20 mouse cellular contexts compared by ENCODE assay signal in the genomic region with DNA sequence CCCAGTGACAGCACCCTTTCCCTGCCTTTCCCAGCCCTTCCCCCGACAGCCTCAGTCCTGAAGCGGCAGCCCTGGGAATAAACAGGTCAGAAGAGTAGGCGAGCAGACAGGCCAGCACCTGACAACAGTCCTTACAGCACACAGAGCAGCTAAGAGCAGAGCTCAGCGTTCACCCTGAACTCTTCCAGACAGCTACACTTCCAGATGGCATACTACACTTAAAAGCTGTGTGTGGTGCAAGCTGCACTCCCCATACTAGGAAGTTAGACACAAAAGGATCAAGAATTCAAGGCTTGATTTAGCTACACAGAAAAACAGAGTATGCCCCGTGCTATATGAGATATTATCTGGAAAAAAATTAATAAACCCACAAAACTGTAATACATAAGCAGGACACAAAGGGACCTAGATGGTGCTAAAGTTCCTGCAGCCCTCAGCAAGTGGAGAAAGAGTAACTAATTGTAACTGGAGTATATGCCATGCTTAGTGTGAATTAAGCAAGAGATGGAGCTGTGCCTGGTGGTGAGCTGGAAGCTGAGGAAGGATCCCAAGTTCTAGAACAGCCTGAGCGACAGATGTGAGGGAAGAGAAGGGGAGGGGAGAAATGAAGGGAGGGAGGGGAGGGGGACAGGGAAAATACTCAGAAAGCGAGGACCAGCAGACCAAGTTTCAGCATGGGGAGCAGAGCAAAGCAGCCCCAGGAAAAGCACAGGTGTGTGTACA. TPM values are rescaled to one million over a fixed set of nuclear protein-coding genes. Genes with fewer than 3 reads are reported as not detected.
DNase-seq lines count a peak whose midpoint lies in the region; ATAC-seq lines count a peak whose summit lies in the region.
"Had no signal": no experiment of that assay in that cellular context is flagged by ENCODE, and none has a peak within 500 bp of the region (broad histone marks: within the 10 kb centered on the region; RNA-seq: fewer than 3 reads in every experiment).

No protein-coding gene starts in this region.

- peak; percentile 7 for DNase-seq in cerebellum, adult 11-12 months
- DNase-seq in cerebellum, adult 11 months: no peak
- peak; percentile 83 for DNase-seq in heart, adult 11 months
- no peak for DNase-seq in heart, postnatal 25 days (ENCODE audit: low spot score)
- no peak for DNase-seq in limb, embryonic 10.5 days (ENCODE audit: low spot score)
- DNase-seq in embryo, embryonic 10.5 days (ENCODE audit: low spot score): no peak
- DNase-seq: gastrocnemius, postnatal 25 days had no signal

- H3K9ac ChIP-seq in limb, embryonic 13.5 days: no peak overlapping the region
- H3K9ac ChIP-seq: embryonic facial prominence, embryonic 12.5 days; embryonic facial prominence, embryonic 15.5 days; forebrain, embryonic 13.5 days; heart, embryonic 13.5 days; hindbrain, embryonic 12.5 days; hindbrain, embryonic 15.5 days had no signal

- H3K9me3 ChIP-seq in limb, embryonic 13.5 days: no peaks in the 10 kb centered on the region
- no peaks in the 10 kb centered on the region for H3K9me3 ChIP-seq in limb, embryonic 10.5 days (replicated peaks)
- H3K9me3 ChIP-seq: embryonic facial prominence, embryonic 12.5 days; embryonic facial prominence, embryonic 15.5 days; forebrain, embryonic 13.5 days; heart, embryonic 10.5 days; heart, embryonic 13.5 days; hindbrain, embryonic 12.5 days; hindbrain, embryonic 15.5 days had no signal

- no peak overlapping the region for H3K4me3 ChIP-seq in limb, embryonic 13.5 days
- H3K4me3 ChIP-seq in limb, embryonic 10.5 days: no peak overlapping the region
- H3K4me3 ChIP-seq: embryonic facial prominence, embryonic 12.5 days; embryonic facial prominence, embryonic 15.5 days; forebrain, embryonic 13.5 days; heart, adult 2 months; heart, embryonic 10.5 days; heart, embryonic 13.5 days; hindbrain, embryonic 12.5 days; hindbrain, embryonic 15.5 days had no signal

- WGBS in limb, embryonic 13.5 days: 54% methylated on average over 7 of the region's 7 CpGs
- WGBS in limb, embryonic 10.5 days: 71% methylated on average over 7 of the region's 7 CpGs

- 0 out of 2 replicates have a peak, but pooled peaks cover 4% of the 10 kb centered on the region for H3K4me1 ChIP-seq in limb, embryonic 13.5 days
- peaks cover 7% of the 10 kb centered on the region for H3K4me1 ChIP-seq in limb, embryonic 10.5 days
- H3K4me1 ChIP-seq: embryonic facial prominence, embryonic 12.5 days; embryonic facial prominence, embryonic 15.5 days; forebrain, embryonic 13.5 days; heart, embryonic 10.5 days; heart, embryonic 13.5 days; hindbrain, embryonic 12.5 days; hindbrain, embryonic 15.5 days had no signal

- no peaks in the 10 kb centered on the region for H3K36me3 ChIP-seq in limb, embryonic 13.5 days
- no peaks in the 10 kb centered on the region for H3K36me3 ChIP-seq in limb, embryonic 10.5 days
- H3K36me3 ChIP-seq: embryonic facial prominence, embryonic 12.5 days; embryonic facial prominence, embryonic 15.5 days; heart, embryonic 10.5 days; heart, embryonic 13.5 days; hindbrain, embryonic 12.5 days; hindbrain, embryonic 15.5 days had no signal

- no peaks in the 10 kb centered on the region for H3K27me3 ChIP-seq in limb, embryonic 13.5 days
- H3K27me3 ChIP-seq in limb, embryonic 10.5 days (ENCODE audit: low read depth, poor library complexity, severe bottlenecking): no peaks in the 10 kb centered on the region
- H3K27me3 ChIP-seq: embryonic facial prominence, embryonic 12.5 days; embryonic facial prominence, embryonic 15.5 days; forebrain, embryonic 13.5 days; heart, embryonic 13.5 days; hindbrain, embryonic 12.5 days; hindbrain, embryonic 15.5 days; Patski had no signal

- no peak for ATAC-seq in limb, embryonic 13.5 days (ENCODE audit: low FRiP score, low read depth)
- ATAC-seq: forebrain, embryonic 13.5 days had no signal

- intact Hi-C loops in heart, postnatal 25 days (cut with DNase I): no loop called here

- H3K27ac ChIP-seq in limb, embryonic 13.5 days: peak overlapping the region; percentile 39; the same call in 1 of the 2 replicates
- no peak overlapping the region for H3K27ac ChIP-seq in limb, embryonic 10.5 days
- H3K27ac ChIP-seq: embryonic facial prominence, embryonic 12.5 days; embryonic facial prominence, embryonic 15.5 days; forebrain, embryonic 13.5 days; heart, adult 2 months; heart, embryonic 10.5 days; heart, embryonic 13.5 days; hindbrain, embryonic 12.5 days; hindbrain, embryonic 15.5 days had no signal

- no peak overlapping the region for H3K4me2 ChIP-seq in limb, embryonic 13.5 days (replicated peaks)
- H3K4me2 ChIP-seq: embryonic facial prominence, embryonic 12.5 days; embryonic facial prominence, embryonic 15.5 days; forebrain, embryonic 13.5 days; heart, embryonic 13.5 days; hindbrain, embryonic 12.5 days; hindbrain, embryonic 15.5 days had no signal

RNA-seq across cellular contexts. Expression of gene Ccdc13, which starts 9.8 kb away (rescaled TPM):
- not detected for total RNA-seq in heart, postnatal 25 days (2021)
- polyA plus RNA-seq in limb, embryonic 13.5 days (2015; fragmentation: Nextera tagmentation; extraction: Ambion mirVana): 0.76 and 0.88 TPM in 2 replicates
- polyA plus RNA-seq in limb, embryonic 10.5 days (2016; fragmentation: Nextera tagmentation; extraction: Ambion mirVana): 0.36 and 0.38 TPM in 2 replicates
- total RNA-seq: heart, adult 2 months had no signal
- polyA plus RNA-seq: heart, embryonic 13.5 days had no signal

RNA-seq across cellular contexts. Expression of gene Higd1a, which starts 28.7 kb away (rescaled TPM):
- 100 to 1,000 TPM; 208 to 239 TPM for total RNA-seq in heart, postnatal 25 days (2021)
- polyA plus RNA-seq in limb, embryonic 13.5 days (2015; fragmentation: Nextera tagmentation; extraction: Ambion mirVana): 192 and 196 TPM in 2 replicates
- 174 and 201 TPM in 2 replicates for polyA plus RNA-seq in limb, embryonic 10.5 days (2016; fragmentation: Nextera tagmentation; extraction: Ambion mirVana)

RNA-seq across cellular contexts. Expression of gene Hhatl, which starts 37.1 kb away (rescaled TPM):
- 100 to 1,000 TPM; 118 to 123 TPM for total RNA-seq in heart, postnatal 25 days (2021)
- polyA plus RNA-seq in limb, embryonic 13.5 days (2015; fragmentation: Nextera tagmentation; extraction: Ambion mirVana): 0.53 and 0.82 TPM in 2 replicates
- polyA plus RNA-seq in limb, embryonic 10.5 days (2016; fragmentation: Nextera tagmentation; extraction: Ambion mirVana): not detected in 2 replicates
- total RNA-seq: adrenal gland, adult 2 months; adrenal gland, postnatal 14 days; hematopoietic stem cell, adult 5-6 weeks had no signal
- polyA plus RNA-seq: Patski had no signal

RNA-seq across cellular contexts. Expression of gene Klhl40, which starts 52.0 kb away (rescaled TPM):
- 10 to 100 TPM; 10.1 to 10.5 TPM for total RNA-seq in heart, postnatal 25 days (2021)
- polyA plus RNA-seq in limb, embryonic 13.5 days (2015; fragmentation: Nextera tagmentation; extraction: Ambion mirVana): 12.5 and 13.3 TPM in 2 replicates
- polyA plus RNA-seq in limb, embryonic 10.5 days (2016; fragmentation: Nextera tagmentation; extraction: Ambion mirVana): 0.10 and 0.71 TPM in 2 replicates
- total RNA-seq: adrenal gland, adult 2 months; adrenal gland, postnatal 14 days; hematopoietic stem cell, adult 5-6 weeks had no signal
- polyA plus RNA-seq: adrenal gland, adult 2 months; Patski had no signal

Comparison
In these comparisons a context has a peak if more than half of its experiments do, and no peak if none do; other contexts are left out.
1. DNase-seq: peak in cerebellum, adult 11-12 months (single experiment) and heart, adult 11 months (single experiment); none in cerebellum, adult 11 months (single experiment), heart, postnatal 25 days (single experiment), limb, embryonic 10.5 days (single experiment) and embryo, embryonic 10.5 days (single experiment).